Mouse (Mus musculus): ENCODE measurements around the gene Hprt.

Gene Hprt

GRCm38 (mm10) chrX:53058459-53059280 lies 70.7 kb downstream of the Hprt start:
- no peak for TF ChIP-seq GATA4 (IDR thresholded peaks at IDR 0.05; ENCODE audit: insufficient replicate concordance, low read length)

- no peak for TF ChIP-seq GATA4 (IDR thresholded peaks at IDR 0.05; ENCODE audit: insufficient replicate concordance, low read length)
These were observed 71.6 kb downstream of the Hprt start for GRCm38 (mm10) chrX:53059426-53060007.

- no peak for TF ChIP-seq GATA4 (IDR thresholded peaks at IDR 0.05; ENCODE audit: insufficient replicate concordance, low read length)
These were observed 76.5 kb downstream of the Hprt start for GRCm38 (mm10) chrX:53064406-53064805.

All from liver, adult (tissue).